ENCODE assay signal across 7 mouse cellular contexts in genomic region chr4:108619587-108620341, GRCm38 (mm10). TPM values are rescaled to one million over a fixed set of nuclear protein-coding genes. Genes with fewer than 3 reads are reported as not detected.
DNase-seq lines count a peak whose midpoint lies in the region; ATAC-seq lines count a peak whose summit lies in the region.

TSS of gene Cc2d1b (plus strand) at chr4:108619940.

- intact Hi-C loops in gastrocnemius, postnatal 36 days (cut with DNase I): no loop called here
- intact Hi-C loops in left cerebral cortex, postnatal 36 days (cut with DNase I): loop anchor here (2.0 kb wide), 1 partner anchor 41 kb away; the partner anchor contains the start of genes Orc1 and Prpf38a

- no peaks in the 10 kb centered on the region for H3K27me3 ChIP-seq in intestine, embryonic 16.5 days (replicated peaks; ENCODE audit: control insufficient read depth, insufficient read depth, low read length)
- no peaks in the 10 kb centered on the region for H3K27me3 ChIP-seq in midbrain, embryonic 11.5 days (ENCODE audit: control insufficient read depth, insufficient read depth, low read length)

- peak within 1 kb of the TSS; percentile 70 for H3K4me2 ChIP-seq in intestine, embryonic 16.5 days (ENCODE audit: low read depth, low read length)
- H3K4me2 ChIP-seq in midbrain, embryonic 11.5 days: peak within 1 kb of the TSS; percentile 92

- no peaks in the 10 kb centered on the region for H3K9me3 ChIP-seq in intestine, embryonic 16.5 days (ENCODE audit: control insufficient read depth, low read length)
- no peaks in the 10 kb centered on the region for H3K9me3 ChIP-seq in midbrain, embryonic 11.5 days (ENCODE audit: control insufficient read depth, low read length)

- WGBS in intestine, embryonic 16.5 days: under 1% methylated on average over 83 of the region's 86 CpGs
- WGBS in midbrain, embryonic 11.5 days: under 1% methylated on average over 82 of the region's 86 CpGs

- peak within 1 kb of the TSS; percentile 81 for H3K4me3 ChIP-seq in intestine, embryonic 16.5 days (ENCODE audit: low read length)
- H3K4me3 ChIP-seq in midbrain, embryonic 11.5 days (ENCODE audit: low read depth, low read length): peak within 1 kb of the TSS; percentile 83

- ATAC-seq in intestine, embryonic 16.5 days: peak; percentile 95
- peak; percentile 95 for ATAC-seq in midbrain, embryonic 11.5 days (ENCODE audit: low FRiP score)

- peak within 1 kb of the TSS; percentile 88 for H3K9ac ChIP-seq in intestine, embryonic 16.5 days (ENCODE audit: low read depth, low read length)
- H3K9ac ChIP-seq in midbrain, embryonic 11.5 days (ENCODE audit: low read length): peak within 1 kb of the TSS; percentile 95

- H3K36me3 ChIP-seq in intestine, embryonic 16.5 days (ENCODE audit: control insufficient read depth, insufficient read depth, low read length): no peaks in the 10 kb centered on the region
- H3K36me3 ChIP-seq in midbrain, embryonic 11.5 days (ENCODE audit: control insufficient read depth, insufficient read depth, low read length): no peaks in the 10 kb centered on the region

- peak; percentile 94 for DNase-seq in adrenal gland, adult 2 months
- DNase-seq in embryo, embryonic 11.5 days (ENCODE audit: low read depth, low spot score): peak; percentile 90
- peak; percentile 80 to 84 for DNase-seq in gastrocnemius, postnatal 36 days
- DNase-seq in left cerebral cortex, postnatal 36 days (ENCODE audit: low spot score in 2 of 2): peak; percentile 92 to 96
- DNase-seq in midbrain, embryonic 11.5 days (ENCODE audit: low spot score, missing footprints): peak; percentile 98
- DNase-seq in skeletal muscle tissue, adult 2 months (ENCODE audit: low read depth, low spot score): peak; percentile 88

- peak within 1 kb of the TSS; percentile 86 for H3K27ac ChIP-seq in intestine, embryonic 16.5 days (ENCODE audit: low read length)
- peak within 1 kb of the TSS; percentile 57 for H3K27ac ChIP-seq in midbrain, embryonic 11.5 days (ENCODE audit: low read depth, low read length)

- peaks cover 3% of the 10 kb centered on the region; the same call in 1 of the 2 replicates for H3K4me1 ChIP-seq in intestine, embryonic 16.5 days (ENCODE audit: control insufficient read depth, insufficient read depth, low read length)
- H3K4me1 ChIP-seq in midbrain, embryonic 11.5 days (ENCODE audit: control insufficient read depth, insufficient read depth, low read length): peaks cover 8% of the 10 kb centered on the region; the same call in 1 of the 2 replicates

RNA-seq across cellular contexts. Expression of gene Cc2d1b, which starts in this region (rescaled TPM):
- total RNA-seq in adrenal gland, adult 2 months (2021): 10 to 100 TPM; 37.3 to 42.1 TPM
- 26.7 and 33.0 TPM in 2 replicates for polyA plus RNA-seq in adrenal gland, adult 2 months (2012; rRNA removed)
- total RNA-seq in gastrocnemius, postnatal 36 days (2021): 10 to 100 TPM; 17.6 to 18.2 TPM
- polyA plus RNA-seq in intestine, embryonic 16.5 days (2015; fragmentation: Nextera tagmentation; extraction: Ambion mirVana): 33.0 and 35.2 TPM in 2 replicates
- 10 to 100 TPM; 31.3 to 48.2 TPM for total RNA-seq in left cerebral cortex, postnatal 36 days (2021)
- polyA plus RNA-seq in midbrain, embryonic 11.5 days (2014; fragmentation: Nextera tagmentation; extraction: Ambion mirVana): 15.3 and 19.8 TPM in 2 replicates

Comparison
In these comparisons a context has a peak if more than half of its experiments do, and no peak if none do; other contexts are left out.
1. Peak in every context shown above with its lines: DNase-seq, ATAC-seq, H3K4me3 ChIP-seq and H3K27ac ChIP-seq.